Mouse (Mus musculus) stomach, postnatal 0 days (tissue): Measurements from ENCODE around the gene Ubl4b.

Source experiments
- CTCF ChIP-seq: IDR thresholded peaks from 2 replicates; pipeline ENCODE4 v1.5.1; 2016; ENCODE audit warnings: antibody characterized with exemption, low read depth, mild to moderate bottlenecking, moderate library complexity
- EP300 ChIP-seq: optimal IDR thresholded peaks from 2 replicates; pipeline ENCODE3; 2016; ENCODE audit warnings: antibody characterized with exemption

- TF ChIP-seq CTCF (peak; percentile 96), EP300 (no peak)
Measured at GRCm38 (mm10) chr3:107559183-107559582, 4.3 kb upstream of the Ubl4b start.
